Mouse (Mus musculus) midbrain, embryonic 16.5 days (tissue): Measurements from ENCODE around the gene Gm10553. TPM values are rescaled to one million over a fixed set of nuclear protein-coding genes. Genes with fewer than 3 reads are reported as not detected.
A peak's percentile ranks its signal among the peaks of the same experiment; 100 is the strongest.
"Not testable (repeated sequence)": the region's sequence is repeated elsewhere in the genome, so short reads cannot be mapped to it uniquely, and the experiment has no call there.

Source experiments
- ATAC-seq: fragments of 200-750 bp; cut with Nextera tagmentation; 2 replicates; pipeline ENCODE4 v1.8.0; 2017; ENCODE audit warnings: moderate TSS enrichment
- H3K27ac ChIP-seq: fragments of 300-500 bp; sonication (generic); 2 replicates; pipeline ENCODE4 v1.5.1; 2014; ENCODE audit warnings: mild to moderate bottlenecking, low read length, mixed read lengths
- H3K27me3 ChIP-seq: fragments of 300-500 bp; sonication (generic); 2 replicates; pipeline ENCODE4 v1.6.1; 2014; ENCODE audit warnings: low read depth, low read length, mixed read lengths; ENCODE audit not compliant: control insufficient read depth, insufficient read depth
- H3K36me3 ChIP-seq: fragments of 300-500 bp; sonication (generic); 2 replicates; pipeline ENCODE4 v1.6.1; 2014; ENCODE audit warnings: mild to moderate bottlenecking, low read length, moderate library complexity, mixed read lengths; ENCODE audit not compliant: control insufficient read depth, insufficient read depth
- H3K4me1 ChIP-seq: fragments of 300-500 bp; sonication (generic); 2 replicates; pipeline ENCODE4 v1.6.1; 2014; ENCODE audit warnings: mild to moderate bottlenecking, low read length, mixed read lengths; ENCODE audit not compliant: control insufficient read depth, insufficient read depth
- H3K4me2 ChIP-seq: fragments of 300-500 bp; sonication (generic); 2 replicates; pipeline ENCODE4 v1.6.1; 2014; ENCODE audit warnings: mild to moderate bottlenecking, low read length, mixed read lengths
- H3K4me3 ChIP-seq: fragments of 300-500 bp; sonication (generic); 2 replicates; pipeline ENCODE4 v1.5.1; 2014; ENCODE audit warnings: low read depth, mild to moderate bottlenecking, low read length, moderate library complexity, mixed read lengths
- H3K9ac ChIP-seq: fragments of 300-500 bp; sonication (generic); 2 replicates; pipeline ENCODE4 v1.6.1; 2014; ENCODE audit warnings: low read depth, low read length, mixed read lengths
- H3K9me3 ChIP-seq: fragments of 300-500 bp; sonication (generic); replicated peaks from 2 replicates; pipeline ENCODE4 v1.6.1; 2014; ENCODE audit warnings: mild to moderate bottlenecking, low read length, mixed read lengths; ENCODE audit not compliant: control insufficient read depth, poor library complexity, severe bottlenecking
- WGBS: fragments of 180-500 bp; shearing (Covaris S2); extraction: QIAGEN DNeasy Blood & Tissue Kit; methylation state at CpG from one replicate; pipeline ENCODE4 v1.1.7; 2014; 5-methylcytosine and 5-hydroxymethylcytosine counted together
- polyA plus RNA-seq: library from polyadenylated mRNA; unstranded; fragments of >200 nt; fragmentation: Nextera tagmentation; extraction: Ambion mirVana; gene quantifications from 2 replicates; pipeline ENCODE4 v1.2.1, GENCODE M21; 2015

Gene Gm10553
- polyA plus RNA-seq, 1 experiment from 2014 or later: not detected

- not testable (repeated sequence) for H3K4me2 ChIP-seq, H3K9me3 ChIP-seq, H3K4me3 ChIP-seq, H3K9ac ChIP-seq, H3K4me1 ChIP-seq, H3K27ac ChIP-seq, ATAC-seq, H3K27me3 ChIP-seq, H3K36me3 ChIP-seq
- 80% methylated on average over 4 of the region's 4 CpGs for WGBS
Observed at GRCm38 (mm10) chr1:85105336-85105735, 5.4 kb downstream of the Gm10553 start.

GRCm38 (mm10) chr1:85106013-85106412 is 6.0 kb downstream of the Gm10553 start:
- H3K27ac ChIP-seq, H3K9me3 ChIP-seq, H3K4me2 ChIP-seq, H3K4me3 ChIP-seq, H3K4me1 ChIP-seq, ATAC-seq, H3K27me3 ChIP-seq, H3K36me3 ChIP-seq, H3K9ac ChIP-seq: not testable (repeated sequence)
- 75% methylated on average over 5 of the region's 6 CpGs for WGBS

- not testable (repeated sequence) for H3K4me1 ChIP-seq, H3K9me3 ChIP-seq, H3K27me3 ChIP-seq, H3K9ac ChIP-seq, H3K36me3 ChIP-seq, ATAC-seq, H3K27ac ChIP-seq, H3K4me3 ChIP-seq, H3K4me2 ChIP-seq
- no CpG with 5 or more reads among the region's 7 CpGs for WGBS
Observed at GRCm38 (mm10) chr1:85109753-85110152, 9.8 kb downstream of the Gm10553 start, which contains the start of gene A530032D15Rik. A530032D15Rik (minus strand) TSS chr1:85109853.

GRCm38 (mm10) chr1:85110876-85111275 is 10.9 kb downstream of the Gm10553 start:
- not testable (repeated sequence) for H3K4me3 ChIP-seq, H3K4me2 ChIP-seq, H3K9ac ChIP-seq, ATAC-seq, H3K4me1 ChIP-seq, H3K27me3 ChIP-seq, H3K36me3 ChIP-seq, H3K27ac ChIP-seq, H3K9me3 ChIP-seq
- 89% methylated on average over 2 of the region's 3 CpGs for WGBS

GRCm38 (mm10) chr1:85111572-85111971 is 11.6 kb downstream of the Gm10553 start:
- H3K9me3 ChIP-seq, H3K4me1 ChIP-seq, H3K36me3 ChIP-seq, H3K27me3 ChIP-seq, H3K9ac ChIP-seq, H3K27ac ChIP-seq, H3K4me2 ChIP-seq, ATAC-seq, H3K4me3 ChIP-seq: not testable (repeated sequence)
- 66% methylated on average over 9 of the region's 10 CpGs for WGBS

- not testable (repeated sequence) for H3K4me1 ChIP-seq, H3K36me3 ChIP-seq, H3K4me2 ChIP-seq, ATAC-seq, H3K4me3 ChIP-seq, H3K9ac ChIP-seq, H3K27me3 ChIP-seq, H3K27ac ChIP-seq, H3K9me3 ChIP-seq
- 88% methylated on average over 7 of the region's 7 CpGs for WGBS
Observed at GRCm38 (mm10) chr1:85112266-85112665, 12.3 kb downstream of the Gm10553 start.

- not testable (repeated sequence) for H3K4me1 ChIP-seq, H3K9ac ChIP-seq, H3K9me3 ChIP-seq, H3K36me3 ChIP-seq, H3K27ac ChIP-seq, H3K27me3 ChIP-seq, H3K4me2 ChIP-seq, H3K4me3 ChIP-seq, ATAC-seq
- 73% methylated on average over 2 of the region's 5 CpGs for WGBS
Observed at GRCm38 (mm10) chr1:85112889-85113288, 12.9 kb downstream of the Gm10553 start.

- not testable (repeated sequence) for H3K4me2 ChIP-seq, H3K9me3 ChIP-seq, H3K9ac ChIP-seq, H3K27ac ChIP-seq, H3K4me1 ChIP-seq, H3K27me3 ChIP-seq, H3K4me3 ChIP-seq, H3K36me3 ChIP-seq
- 79% methylated on average over 3 of the region's 3 CpGs for WGBS
- ATAC-seq: peak; percentile 17; the same call in 1 of the 2 replicates
Observed at GRCm38 (mm10) chr1:85114078-85114477, 14.1 kb downstream of the Gm10553 start.

- H3K4me3 ChIP-seq, ATAC-seq, H3K27ac ChIP-seq, H3K4me2 ChIP-seq, H3K9ac ChIP-seq, H3K4me1 ChIP-seq, H3K36me3 ChIP-seq, H3K27me3 ChIP-seq, H3K9me3 ChIP-seq: not testable (repeated sequence)
- 61% methylated on average over 6 of the region's 6 CpGs for WGBS
Observed at GRCm38 (mm10) chr1:85114666-85115402, 14.9 kb downstream of the Gm10553 start.
